Mouse (Mus musculus): ENCODE measurements around the gene Zmat3.

DNA sequence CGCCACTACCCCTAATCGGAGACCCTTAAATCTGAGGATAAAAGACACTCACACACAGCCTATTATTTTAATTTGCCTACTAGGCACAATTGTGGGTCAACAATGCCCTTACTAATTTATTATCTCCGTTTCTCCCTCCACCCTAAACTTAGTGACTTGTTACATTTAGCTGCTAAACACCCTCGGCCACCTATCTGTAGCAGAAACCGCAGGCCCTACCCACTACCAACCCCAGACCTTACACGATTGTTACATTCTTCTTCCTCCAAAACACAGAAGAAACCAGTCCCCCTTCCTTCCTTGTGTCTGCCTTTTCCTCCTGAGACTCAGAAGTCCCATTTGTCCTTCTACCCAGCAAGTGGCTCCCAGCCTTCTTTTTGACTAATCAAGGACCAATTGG is 41.0 kb upstream of the Zmat3 start:
- TF ChIP-seq POLR2A (IDR thresholded peaks at IDR 0.05; ENCODE audit: low read depth, low read length): no peak
- TF ChIP-seq CTCF (IDR thresholded peaks at IDR 0.05; ENCODE audit: extremely low read depth, insufficient read depth, insufficient read length, insufficient replicate concordance): no peak
